Mouse (Mus musculus): ENCODE measurements around the gene Ndc1. TPM values are rescaled to one million over a fixed set of nuclear protein-coding genes. Genes with fewer than 3 reads are reported as not detected.

The Ndc1 gene
- polyA plus RNA-seq, 1 experiment from 2014 or later: 32.6 TPM

- Histone ChIP-seq H3K9ac (ENCODE audit: low read depth, low read length) (no peak overlapping the region), H3K4me2 (no peak overlapping the region), H3K9me3 (replicated peaks; ENCODE audit: control insufficient read depth, low read length) (no peaks in the 10 kb centered on the region), H3K4me1 (ENCODE audit: control insufficient read depth, insufficient read depth, low read length) (peaks cover 11% of the 10 kb centered on the region; the same call in 1 of the 2 replicates), H3K27me3 (ENCODE audit: control insufficient read depth, insufficient read depth, low read length) (peaks cover 67% of the 10 kb centered on the region), H3K27ac (ENCODE audit: low read depth, low read length) (no peak overlapping the region), H3K36me3 (ENCODE audit: control insufficient read depth, insufficient read depth, low read length) (no peaks in the 10 kb centered on the region), H3K4me3 (ENCODE audit: low read depth, low read length) (no peak overlapping the region)
- WGBS (ENCODE audit: insufficient replicate concordance): 88% methylated on average over 8 of the region's 8 CpGs
- ATAC-seq (replicated peaks; ENCODE audit: insufficient number of reproducible peaks, low FRiP score, low TSS enrichment): no peak
Observed at GRCm38 (mm10) chr4:107438741-107439140, 71.2 kb downstream of the Ndc1 start.

- no peak for ATAC-seq (replicated peaks; ENCODE audit: insufficient number of reproducible peaks, low FRiP score, low TSS enrichment)
- no peak overlapping the region for H3K9ac ChIP-seq (ENCODE audit: low read depth, low read length)
- H3K27ac ChIP-seq (ENCODE audit: low read depth, low read length): no peak overlapping the region
- H3K4me2 ChIP-seq: peak overlapping the region; percentile 56
- H3K4me1 ChIP-seq (ENCODE audit: control insufficient read depth, insufficient read depth, low read length): peaks cover 3% of the 10 kb centered on the region; the same call in 1 of the 2 replicates
- WGBS (ENCODE audit: insufficient replicate concordance): 16% methylated on average over 13 of the region's 13 CpGs
- H3K9me3 ChIP-seq (replicated peaks; ENCODE audit: control insufficient read depth, low read length): no peaks in the 10 kb centered on the region; the same call in 1 of the 2 replicates
- peak overlapping the region; percentile 30 for H3K4me3 ChIP-seq (ENCODE audit: low read depth, low read length)
- peaks cover 57% of the 10 kb centered on the region for H3K27me3 ChIP-seq (ENCODE audit: control insufficient read depth, insufficient read depth, low read length)
- H3K36me3 ChIP-seq (ENCODE audit: control insufficient read depth, insufficient read depth, low read length): no peaks in the 10 kb centered on the region
Observed at GRCm38 (mm10) chr4:107440306-107440705, 72.7 kb downstream of the Ndc1 start.

- no peak overlapping the region for H3K9ac ChIP-seq (ENCODE audit: low read depth, low read length)
- 75% methylated on average over 11 of the region's 11 CpGs for WGBS (ENCODE audit: insufficient replicate concordance)
- peaks cover 46% of the 10 kb centered on the region for H3K27me3 ChIP-seq (ENCODE audit: control insufficient read depth, insufficient read depth, low read length)
- H3K4me1 ChIP-seq (ENCODE audit: control insufficient read depth, insufficient read depth, low read length): no peaks in the 10 kb centered on the region
- no peak overlapping the region for H3K4me3 ChIP-seq (ENCODE audit: low read depth, low read length)
- ATAC-seq (replicated peaks; ENCODE audit: insufficient number of reproducible peaks, low FRiP score, low TSS enrichment): no peak
- no peak overlapping the region for H3K27ac ChIP-seq (ENCODE audit: low read depth, low read length)
- H3K4me2 ChIP-seq: no peak overlapping the region
- H3K9me3 ChIP-seq (replicated peaks; ENCODE audit: control insufficient read depth, low read length): no peaks in the 10 kb centered on the region; the same call in 1 of the 2 replicates
- H3K36me3 ChIP-seq (ENCODE audit: control insufficient read depth, insufficient read depth, low read length): no peaks in the 10 kb centered on the region
Observed at GRCm38 (mm10) chr4:107442288-107442687, 74.7 kb downstream of the Ndc1 start.

GRCm38 (mm10) chr4:107442891-107443483 is 75.4 kb downstream of the Ndc1 start:
- no peak overlapping the region for H3K9ac ChIP-seq (ENCODE audit: low read depth, low read length)
- 62% methylated on average over 16 of the region's 16 CpGs for WGBS (ENCODE audit: insufficient replicate concordance)
- H3K4me1 ChIP-seq (ENCODE audit: control insufficient read depth, insufficient read depth, low read length): no peaks in the 10 kb centered on the region
- no peaks in the 10 kb centered on the region; the same call in 1 of the 2 replicates for H3K9me3 ChIP-seq (replicated peaks; ENCODE audit: control insufficient read depth, low read length)
- H3K27me3 ChIP-seq (ENCODE audit: control insufficient read depth, insufficient read depth, low read length): peaks cover 39% of the 10 kb centered on the region
- no peak overlapping the region for H3K27ac ChIP-seq (ENCODE audit: low read depth, low read length)
- H3K4me2 ChIP-seq: no peak overlapping the region
- no peaks in the 10 kb centered on the region for H3K36me3 ChIP-seq (ENCODE audit: control insufficient read depth, insufficient read depth, low read length)
- no peak overlapping the region for H3K4me3 ChIP-seq (ENCODE audit: low read depth, low read length)
- no peak for ATAC-seq (replicated peaks; ENCODE audit: insufficient number of reproducible peaks, low FRiP score, low TSS enrichment)

GRCm38 (mm10) chr4:107443621-107444020 is 76.0 kb downstream of the Ndc1 start:
- no peaks in the 10 kb centered on the region for H3K4me1 ChIP-seq (ENCODE audit: control insufficient read depth, insufficient read depth, low read length)
- no peak for ATAC-seq (replicated peaks; ENCODE audit: insufficient number of reproducible peaks, low FRiP score, low TSS enrichment)
- H3K9me3 ChIP-seq (replicated peaks; ENCODE audit: control insufficient read depth, low read length): no peaks in the 10 kb centered on the region; the same call in 1 of the 2 replicates
- H3K4me2 ChIP-seq: no peak overlapping the region
- no peak overlapping the region for H3K27ac ChIP-seq (ENCODE audit: low read depth, low read length)
- WGBS (ENCODE audit: insufficient replicate concordance): 66% methylated on average over 11 of the region's 11 CpGs
- no peak overlapping the region for H3K4me3 ChIP-seq (ENCODE audit: low read depth, low read length)
- H3K36me3 ChIP-seq (ENCODE audit: control insufficient read depth, insufficient read depth, low read length): no peaks in the 10 kb centered on the region
- no peak overlapping the region for H3K9ac ChIP-seq (ENCODE audit: low read depth, low read length)
- peaks cover 32% of the 10 kb centered on the region for H3K27me3 ChIP-seq (ENCODE audit: control insufficient read depth, insufficient read depth, low read length)

GRCm38 (mm10) chr4:107448481-107448880 is 80.9 kb downstream of the Ndc1 start:
- ATAC-seq (replicated peaks; ENCODE audit: insufficient number of reproducible peaks, low FRiP score, low TSS enrichment): no peak
- no peaks in the 10 kb centered on the region for H3K4me1 ChIP-seq (ENCODE audit: control insufficient read depth, insufficient read depth, low read length)
- no peaks in the 10 kb centered on the region for H3K36me3 ChIP-seq (ENCODE audit: control insufficient read depth, insufficient read depth, low read length)
- 84% methylated on average over 6 of the region's 6 CpGs for WGBS (ENCODE audit: insufficient replicate concordance)
- peaks cover 17% of the 10 kb centered on the region for H3K27me3 ChIP-seq (ENCODE audit: control insufficient read depth, insufficient read depth, low read length)
- H3K27ac ChIP-seq (ENCODE audit: low read depth, low read length): no peak overlapping the region
- H3K4me3 ChIP-seq (ENCODE audit: low read depth, low read length): no peak overlapping the region
- H3K9me3 ChIP-seq (replicated peaks; ENCODE audit: control insufficient read depth, low read length): no peaks in the 10 kb centered on the region; the same call in 1 of the 2 replicates
- H3K9ac ChIP-seq (ENCODE audit: low read depth, low read length): no peak overlapping the region
- no peak overlapping the region for H3K4me2 ChIP-seq

GRCm38 (mm10) chr4:107449519-107449918 is 81.9 kb downstream of the Ndc1 start:
- Histone ChIP-seq H3K27ac (ENCODE audit: low read depth, low read length) (no peak overlapping the region), H3K27me3 (ENCODE audit: control insufficient read depth, insufficient read depth, low read length) (peaks cover 14% of the 10 kb centered on the region), H3K4me3 (ENCODE audit: low read depth, low read length) (no peak overlapping the region), H3K9ac (ENCODE audit: low read depth, low read length) (no peak overlapping the region), H3K9me3 (replicated peaks; ENCODE audit: control insufficient read depth, low read length) (no peaks in the 10 kb centered on the region; the same call in 1 of the 2 replicates), H3K4me1 (ENCODE audit: control insufficient read depth, insufficient read depth, low read length) (no peaks in the 10 kb centered on the region), H3K4me2 (no peak overlapping the region), H3K36me3 (ENCODE audit: control insufficient read depth, insufficient read depth, low read length) (no peaks in the 10 kb centered on the region)
- WGBS (ENCODE audit: insufficient replicate concordance): 75% methylated on average over 13 of the region's 13 CpGs
- ATAC-seq (replicated peaks; ENCODE audit: insufficient number of reproducible peaks, low FRiP score, low TSS enrichment): no peak

- Histone ChIP-seq H3K4me2 (no peak overlapping the region), H3K4me3 (ENCODE audit: low read depth, low read length) (no peak overlapping the region), H3K27me3 (ENCODE audit: control insufficient read depth, insufficient read depth, low read length) (peaks cover 3% of the 10 kb centered on the region; the same call in 1 of the 2 replicates), H3K9me3 (replicated peaks; ENCODE audit: control insufficient read depth, low read length) (no peaks in the 10 kb centered on the region), H3K36me3 (ENCODE audit: control insufficient read depth, insufficient read depth, low read length) (no peaks in the 10 kb centered on the region), H3K27ac (ENCODE audit: low read depth, low read length) (no peak overlapping the region), H3K4me1 (ENCODE audit: control insufficient read depth, insufficient read depth, low read length) (no peaks in the 10 kb centered on the region; the same call in 1 of the 2 replicates), H3K9ac (ENCODE audit: low read depth, low read length) (no peak overlapping the region)
- 65% methylated on average over 18 of the region's 18 CpGs for WGBS (ENCODE audit: insufficient replicate concordance)
- ATAC-seq (replicated peaks; ENCODE audit: insufficient number of reproducible peaks, low FRiP score, low TSS enrichment): no peak
Observed at GRCm38 (mm10) chr4:107452266-107453015, 84.9 kb downstream of the Ndc1 start.

Measured in heart, embryonic 11.5 days (tissue).